Mouse (Mus musculus) adrenal gland, adult (tissue): ENCODE data around the gene Ptch1.

ENCODE experiments used
- DNase-seq, 2 experiments: peaks; one replicate each; pipeline ENCODE4 v3.0.0; 2022 to 2023; ENCODE audit warnings: low spot score in 1 of 2; ENCODE audit not compliant: inconsistent age in 2 of 2

The Ptch1 gene

GRCm38 (mm10) chr13:63540584-63540983 is 32.8 kb downstream of the Ptch1 start:
- DNase-seq: no peak

GRCm38 (mm10) chr13:63534981-63535380 is 38.4 kb downstream of the Ptch1 start:
- DNase-seq: peak in 1 of 2 experiments; percentile 42

- DNase-seq: no peak
These were observed 42.5 kb downstream of the Ptch1 start for GRCm38 (mm10) chr13:63530857-63531256.

- DNase-seq: no peak
These were observed 43.0 kb downstream of the Ptch1 start for GRCm38 (mm10) chr13:63530371-63530764.

- DNase-seq: no peak
These were observed 43.6 kb downstream of the Ptch1 start for GRCm38 (mm10) chr13:63529602-63530370.

GRCm38 (mm10) chr13:63528852-63529251 is 44.5 kb downstream of the Ptch1 start:
- no peak for DNase-seq

GRCm38 (mm10) chr13:63528164-63528675 is 45.2 kb downstream of the Ptch1 start:
- no peak for DNase-seq

- no peak for DNase-seq
These were observed 47.7 kb downstream of the Ptch1 start for GRCm38 (mm10) chr13:63525571-63526197.

GRCm38 (mm10) chr13:63524608-63525570 is 48.5 kb downstream of the Ptch1 start:
- no peak for DNase-seq

- peak in 1 of 2 experiments; percentile 76 for DNase-seq
These were observed 49.3 kb downstream of the Ptch1 start for GRCm38 (mm10) chr13:63524061-63524460.

GRCm38 (mm10) chr13:63522832-63523231 is 50.6 kb downstream of the Ptch1 start:
- DNase-seq: no peak

GRCm38 (mm10) chr13:63520110-63520509 is 53.3 kb downstream of the Ptch1 start:
- no peak for DNase-seq

GRCm38 (mm10) chr13:63516535-63516934 is 56.9 kb downstream of the Ptch1 start:
- DNase-seq: no peak

GRCm38 (mm10) chr13:63515542-63515941 is 57.9 kb downstream of the Ptch1 start:
- DNase-seq: no peak

- DNase-seq: no peak
These were observed 58.5 kb downstream of the Ptch1 start for GRCm38 (mm10) chr13:63514931-63515360.

- peak in 1 of 2 experiments; percentile 56 for DNase-seq
These were observed 59.9 kb downstream of the Ptch1 start for GRCm38 (mm10) chr13:63513374-63514098.

- DNase-seq: peak; percentile 60 to 71
These were observed 61.0 kb downstream of the Ptch1 start for GRCm38 (mm10) chr13:63512411-63512810.

- DNase-seq: no peak
These were observed 65.6 kb downstream of the Ptch1 start for GRCm38 (mm10) chr13:63507821-63508220.

- peak; percentile 77 to 87 for DNase-seq
These were observed 66.3 kb downstream of the Ptch1 start for GRCm38 (mm10) chr13:63507001-63507556.

GRCm38 (mm10) chr13:63506364-63506763 is 67.0 kb downstream of the Ptch1 start:
- DNase-seq: no peak
